Mouse (Mus musculus) liver, adult 2 months (tissue): ENCODE results near the gene Coch. TPM values are rescaled to one million over a fixed set of nuclear protein-coding genes. Genes with fewer than 3 reads are reported as not detected.
"Not testable (repeated sequence)": the region's sequence is repeated elsewhere in the genome, so short reads cannot be mapped to it uniquely, and the experiment has no call there.

Experiments
- DNase-seq: peaks from one replicate; pipeline ENCODE4 v3.0.0-alpha.2; 2011; ENCODE audit warnings: low read depth, low spot score; ENCODE audit errors: extremely low read depth
- H3K27ac ChIP-seq: fragments of 200-500 bp; replicated peaks from 2 replicates; pipeline ENCODE4 v1.5.1; 2012; ENCODE audit warnings: low read depth, mild to moderate bottlenecking, control low read depth, inconsistent platforms, low read length; ENCODE audit not compliant: insufficient read depth
- H3K27me3 ChIP-seq: fragments of 200-500 bp; 2 replicates; pipeline ENCODE4 v1.6.1; 2012; ENCODE audit warnings: mild to moderate bottlenecking, moderate library complexity, low read length, inconsistent platforms; ENCODE audit not compliant: control insufficient read depth, insufficient read depth
- H3K36me3 ChIP-seq: fragments of 200-500 bp; 2 replicates; pipeline ENCODE4 v1.6.1; 2012; ENCODE audit warnings: low read length, inconsistent platforms; ENCODE audit not compliant: control insufficient read depth, insufficient read depth
- H3K4me1 ChIP-seq: fragments of 200-500 bp; 2 replicates; pipeline ENCODE4 v1.6.1; 2011; ENCODE audit warnings: low read length; ENCODE audit not compliant: control insufficient read depth, insufficient read depth
- H3K4me3 ChIP-seq: fragments of 200-500 bp; 2 replicates; pipeline ENCODE4 v1.5.1; 2011; ENCODE audit warnings: low read depth, mild to moderate bottlenecking, control low read depth, low read length, moderate library complexity; ENCODE audit not compliant: insufficient read depth
- H3K79me2 ChIP-seq: fragments of 200-500 bp; 2 replicates; pipeline ENCODE4 v1.6.1; 2012; ENCODE audit warnings: inconsistent platforms, mild to moderate bottlenecking, low read length, moderate library complexity; ENCODE audit not compliant: control insufficient read depth, insufficient read depth
- H3K9ac ChIP-seq: fragments of 200-500 bp; 2 replicates; pipeline ENCODE4 v1.6.1; 2012; ENCODE audit warnings: low read depth, mild to moderate bottlenecking, control low read depth, inconsistent platforms, low read length
- CTCF ChIP-seq: fragments of 200-500 bp; IDR thresholded peaks from 2 replicates; pipeline ENCODE4 v1.5.1; 2011; ENCODE audit warnings: low read depth, low read length, control low read depth
- POLR2A ChIP-seq: fragments of 200-500 bp; IDR thresholded peaks from 2 replicates; pipeline ENCODE4 v1.6.1; 2011; ENCODE audit warnings: low read length, control low read depth; ENCODE audit not compliant: insufficient read depth; ENCODE audit errors: extremely low read depth
- WGBS: fragments of 180-500 bp; shearing (Covaris S2); methylation state at CpG from one replicate; pipeline ENCODE4 v1.1.7; 2018; 5-methylcytosine and 5-hydroxymethylcytosine counted together
- polyA plus RNA-seq: library from polyadenylated mRNA; depleted of rRNA; stranded (reverse); fragments of >200 nt; gene quantifications from 2 replicates; pipeline ENCODE4 v1.2.3, GENCODE M21; 2012
- total RNA-seq: library from RNA; depleted of rRNA; stranded (reverse); fragments of >200 nt; gene quantifications from 2 replicates; pipeline ENCODE4 v1.2.3, GENCODE M21; 2014

Coch gene
- total and polyA plus RNA-seq, 2 experiments: not detected

- 68% methylated on average over 7 of the region's 7 CpGs for WGBS
- Histone ChIP-seq H3K4me3 (no peak overlapping the region), H3K79me2 (no peaks in the 10 kb centered on the region)
Measured at GRCm38 (mm10) chr12:51569944-51570343, 23.2 kb upstream of the Coch start.

GRCm38 (mm10) chr12:51572651-51573050 is 20.5 kb upstream of the Coch start:
- H3K27me3 ChIP-seq: no peaks in the 10 kb centered on the region
- H3K9ac ChIP-seq: no peak overlapping the region
- TF ChIP-seq POLR2A (no peak), CTCF (no peak)
- 81% methylated on average over 4 of the region's 4 CpGs for WGBS
- no peaks in the 10 kb centered on the region for H3K4me1 ChIP-seq
- no peak for DNase-seq
- no peak overlapping the region for H3K4me3 ChIP-seq
- no peaks in the 10 kb centered on the region for H3K79me2 ChIP-seq
- no peaks in the 10 kb centered on the region for H3K36me3 ChIP-seq
- no peak overlapping the region for H3K27ac ChIP-seq

More at GRCm38 (mm10) chr12:51569944-51570343, 23.2 kb upstream of the Coch start:
- no peaks in the 10 kb centered on the region for H3K4me1 ChIP-seq
- DNase-seq: no peak
- peak; percentile 23; the same call in 1 of the 2 replicates for TF ChIP-seq CTCF
- no peak for TF ChIP-seq POLR2A
- H3K27ac ChIP-seq: no peak overlapping the region
- H3K27me3 ChIP-seq: no peaks in the 10 kb centered on the region
- no peaks in the 10 kb centered on the region for H3K36me3 ChIP-seq
- H3K9ac ChIP-seq: no peak overlapping the region

- H3K36me3 ChIP-seq, H3K4me1 ChIP-seq, H3K9ac ChIP-seq, DNase-seq, H3K27me3 ChIP-seq, H3K4me3 ChIP-seq, H3K79me2 ChIP-seq, H3K27ac ChIP-seq: not testable (repeated sequence)
- WGBS: 90% methylated on average over 2 of the region's 2 CpGs
Measured at GRCm38 (mm10) chr12:51577816-51578215, 15.3 kb upstream of the Coch start.

- no peak for DNase-seq
- TF ChIP-seq POLR2A: no peak
- no peak for TF ChIP-seq CTCF
- H3K27me3 ChIP-seq: peaks cover 14% of the 10 kb centered on the region
- H3K4me3 ChIP-seq: no peak overlapping the region
- no peak overlapping the region for H3K9ac ChIP-seq
- no peaks in the 10 kb centered on the region for H3K79me2 ChIP-seq
- WGBS: 85% methylated on average over 5 of the region's 5 CpGs
- H3K27ac ChIP-seq: no peak overlapping the region
- H3K36me3 ChIP-seq: no peaks in the 10 kb centered on the region
- H3K4me1 ChIP-seq: peaks cover 12% of the 10 kb centered on the region
Measured at GRCm38 (mm10) chr12:51589263-51589662, 3.9 kb upstream of the Coch start.

- no peak overlapping the region for H3K27ac ChIP-seq
- H3K79me2 ChIP-seq: no peaks in the 10 kb centered on the region
- H3K36me3 ChIP-seq: no peaks in the 10 kb centered on the region
- WGBS: 69% methylated on average over 8 of the region's 8 CpGs
- no peak overlapping the region for H3K4me3 ChIP-seq
- H3K4me1 ChIP-seq: peaks cover 12% of the 10 kb centered on the region
- TF ChIP-seq POLR2A (no peak), CTCF (no peak)
- H3K27me3 ChIP-seq: peaks cover 19% of the 10 kb centered on the region
- no peak overlapping the region for H3K9ac ChIP-seq
- no peak for DNase-seq
Measured at GRCm38 (mm10) chr12:51591921-51592320, 1.2 kb upstream of the Coch start.

- H3K27me3 ChIP-seq: peaks cover 19% of the 10 kb centered on the region
Measured at GRCm38 (mm10) chr12:51592888-51593228, 283 bp upstream of the Coch start.

More at GRCm38 (mm10) chr12:51592888-51593228, 283 bp upstream of the Coch start:
- H3K4me1 ChIP-seq: peaks cover 12% of the 10 kb centered on the region
- DNase-seq: no peak
- H3K36me3 ChIP-seq: no peaks in the 10 kb centered on the region
- H3K4me3 ChIP-seq: peak overlapping the region; percentile 56; the same call in 1 of the 2 replicates
- H3K79me2 ChIP-seq: no peaks in the 10 kb centered on the region
- no peak overlapping the region for H3K27ac ChIP-seq
- 2% methylated on average over 21 of the region's 21 CpGs for WGBS
- TF ChIP-seq POLR2A: no peak
- peak; percentile 3; the same call in 1 of the 2 replicates for TF ChIP-seq CTCF
- H3K9ac ChIP-seq: no peak overlapping the region
